Mouse (Mus musculus) hindbrain, embryonic 14.5 days (tissue): ENCODE measurements at regions not wholly inside any gene's neighbourhood (a gene's known extent, or its start where the extent isn't known, plus 50 kb on each side); places are given as distances from the start of the nearest gene placed in this dataset.
A peak's percentile ranks its signal among the peaks of the same experiment; 100 is the strongest.

Experiments used
- ATAC-seq: fragments of 200-750 bp; cut with Nextera tagmentation; 2 replicates; pipeline ENCODE4 v1.8.0; 2017; ENCODE audit warnings: moderate number of reproducible peaks, mild to moderate bottlenecking, moderate TSS enrichment, moderate library complexity; ENCODE audit not compliant: low FRiP score
- DNase-seq: peaks from one replicate; pipeline ENCODE4 v3.0.0-alpha.2; 2015; ENCODE audit warnings: low spot score
- H3K27ac ChIP-seq: fragments of 300-500 bp; sonication (generic); 2 replicates; pipeline ENCODE4 v1.5.1; 2014; ENCODE audit warnings: mild to moderate bottlenecking, moderate library complexity
- H3K27me3 ChIP-seq: fragments of 300-500 bp; sonication (generic); 2 replicates; pipeline ENCODE4 v1.6.1; 2014; ENCODE audit warnings: mild to moderate bottlenecking, low read length, mixed read lengths; ENCODE audit not compliant: control insufficient read depth, insufficient read depth
- H3K36me3 ChIP-seq: fragments of 300-500 bp; sonication (generic); replicated peaks from 2 replicates; pipeline ENCODE4 v1.6.1; 2014; ENCODE audit not compliant: control insufficient read depth, insufficient read depth
- H3K4me1 ChIP-seq: fragments of 300-500 bp; sonication (generic); replicated peaks from 2 replicates; pipeline ENCODE4 v1.6.1; 2014; ENCODE audit warnings: antibody characterized with exemption, low read length, mixed read lengths; ENCODE audit not compliant: control insufficient read depth, insufficient read depth
- H3K4me2 ChIP-seq: fragments of 300-500 bp; sonication (generic); replicated peaks from 2 replicates; pipeline ENCODE4 v1.6.1; 2014; ENCODE audit warnings: mild to moderate bottlenecking, moderate library complexity
- H3K4me3 ChIP-seq: fragments of 300-500 bp; sonication (generic); replicated peaks from 2 replicates; pipeline ENCODE4 v1.5.1; 2014; ENCODE audit warnings: mild to moderate bottlenecking, low read length
- H3K9ac ChIP-seq: fragments of 300-500 bp; sonication (generic); 2 replicates; pipeline ENCODE4 v1.6.1; 2014
- H3K9me3 ChIP-seq: fragments of 300-500 bp; sonication (generic); 2 replicates; pipeline ENCODE4 v1.6.1; 2016; ENCODE audit warnings: low read length; ENCODE audit not compliant: control insufficient read depth
- WGBS: fragments of 180-500 bp; shearing (Covaris S2); extraction: QIAGEN DNeasy Blood & Tissue Kit; methylation state at CpG from one replicate; pipeline ENCODE4 v1.1.7; 2014; 5-methylcytosine and 5-hydroxymethylcytosine counted together

DNA sequence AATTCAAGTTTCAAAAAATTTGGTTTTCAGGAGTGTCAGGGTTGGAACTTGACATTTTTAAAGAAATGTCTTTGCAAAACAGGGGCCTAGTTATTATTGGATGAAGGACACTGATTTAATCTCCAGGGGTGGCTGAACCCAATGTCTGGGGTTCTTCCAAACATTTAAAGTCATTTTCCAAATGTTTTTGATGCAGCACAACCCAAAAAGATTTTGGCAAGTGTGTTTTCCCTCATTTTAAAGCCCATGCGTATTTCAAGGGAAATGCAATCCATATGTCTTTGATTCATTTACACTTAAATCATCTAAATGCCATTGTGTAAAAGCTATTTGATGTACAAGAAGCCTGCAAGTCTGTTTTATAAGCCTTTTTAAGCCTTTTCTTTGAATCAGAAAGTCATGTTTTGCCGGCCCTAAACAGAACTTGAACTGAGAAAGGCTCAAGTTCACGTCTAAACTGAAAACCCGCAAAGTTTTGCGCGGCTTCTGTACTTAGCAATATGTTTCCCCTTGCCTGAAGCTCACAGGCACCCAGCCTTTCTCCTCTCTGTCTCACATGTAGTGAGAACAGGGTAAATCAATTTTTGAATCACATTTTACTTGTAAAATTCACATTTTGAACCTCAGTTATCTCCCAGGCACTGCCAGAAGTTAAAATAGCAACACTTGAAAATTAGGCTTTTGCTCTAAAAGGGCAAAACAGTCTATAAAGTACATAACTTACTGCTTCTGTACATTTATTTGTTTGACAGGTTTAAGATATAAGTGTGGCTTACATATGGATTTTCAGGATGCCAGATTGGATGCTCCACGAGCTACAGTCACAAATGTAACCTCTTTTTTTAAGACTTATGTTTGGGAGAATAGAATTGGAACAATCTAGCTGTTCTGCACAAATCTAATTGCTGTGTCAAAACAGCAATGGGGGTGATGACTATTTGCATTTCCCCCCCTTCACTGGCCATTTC is 370.9 kb upstream of the Mef2c start:
- WGBS: 91% methylated on average over 7 of the region's 7 CpGs
- Histone ChIP-seq H3K27ac (no peak overlapping the region), H3K9ac (no peak overlapping the region), H3K4me1 (no peaks in the 10 kb centered on the region; the same call in 1 of the 2 replicates), H3K4me3 (no peak overlapping the region), H3K27me3 (no peaks in the 10 kb centered on the region), H3K36me3 (no peaks in the 10 kb centered on the region), H3K9me3 (no peaks in the 10 kb centered on the region), H3K4me2 (no peak overlapping the region)
- DNase-seq (no peak), ATAC-seq (no peak)

DNA sequence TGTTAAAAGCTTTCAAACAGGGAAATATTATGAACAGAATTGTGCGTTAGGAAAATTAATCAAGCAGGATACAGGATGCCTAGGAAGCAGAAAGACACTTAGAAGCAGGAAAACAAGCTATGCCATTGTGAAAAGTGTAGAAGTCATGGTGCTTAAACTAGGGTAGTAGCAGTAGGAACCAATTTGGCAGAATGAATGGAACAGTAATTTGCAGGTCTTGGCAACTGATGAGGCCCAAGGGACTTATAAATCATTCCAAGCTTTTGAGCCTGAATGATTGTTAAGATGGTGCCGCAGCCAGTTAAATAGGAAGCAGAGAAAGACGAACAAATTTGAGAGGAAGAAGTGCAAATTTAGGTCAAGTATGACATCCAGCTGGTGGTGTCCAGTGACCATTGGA is 360.5 kb upstream of the Mef2c start:
- no peak overlapping the region for H3K4me2 ChIP-seq
- no peaks in the 10 kb centered on the region for H3K4me1 ChIP-seq
- ATAC-seq: no peak
- H3K4me3 ChIP-seq: no peak overlapping the region
- no peak overlapping the region for H3K27ac ChIP-seq
- H3K36me3 ChIP-seq: no peaks in the 10 kb centered on the region
- H3K9me3 ChIP-seq: no peaks in the 10 kb centered on the region
- no peaks in the 10 kb centered on the region for H3K27me3 ChIP-seq
- 47% methylated on average over 3 of the region's 3 CpGs for WGBS
- DNase-seq: peak; percentile 40
- no peak overlapping the region for H3K9ac ChIP-seq

DNA sequence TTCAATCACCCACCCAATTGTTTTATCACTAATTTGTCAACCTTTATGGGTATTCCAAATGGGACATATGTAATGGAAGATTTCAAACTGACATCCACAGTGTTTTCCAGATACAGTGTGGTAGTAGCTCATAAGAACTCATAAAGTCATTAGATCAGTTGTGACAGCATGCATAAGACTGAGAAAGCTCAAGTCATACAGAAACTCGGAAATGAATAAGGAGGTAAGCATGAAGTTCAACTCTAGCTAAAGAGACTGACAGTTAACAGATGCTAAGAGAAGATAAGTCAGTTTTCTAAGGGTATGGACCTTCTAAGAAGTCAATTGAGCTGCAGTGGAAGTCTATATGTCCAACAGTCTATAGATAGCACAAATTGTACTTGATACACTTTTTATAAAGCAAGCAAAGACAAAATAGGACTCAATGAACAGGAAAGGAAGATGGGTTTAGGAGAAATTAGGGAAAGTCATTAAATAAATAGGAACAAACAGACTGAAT is 349.2 kb upstream of the Mef2c start:
- no peak for ATAC-seq
- H3K27me3 ChIP-seq: no peaks in the 10 kb centered on the region
- H3K27ac ChIP-seq: no peak overlapping the region
- H3K36me3 ChIP-seq: no peaks in the 10 kb centered on the region
- H3K4me3 ChIP-seq: no peak overlapping the region
- H3K9me3 ChIP-seq: no peaks in the 10 kb centered on the region
- no peaks in the 10 kb centered on the region for H3K4me1 ChIP-seq
- WGBS: 83% methylated on average over 1 of the region's 1 CpGs
- no peak overlapping the region for H3K9ac ChIP-seq
- no peak for DNase-seq
- H3K4me2 ChIP-seq: no peak overlapping the region

DNA sequence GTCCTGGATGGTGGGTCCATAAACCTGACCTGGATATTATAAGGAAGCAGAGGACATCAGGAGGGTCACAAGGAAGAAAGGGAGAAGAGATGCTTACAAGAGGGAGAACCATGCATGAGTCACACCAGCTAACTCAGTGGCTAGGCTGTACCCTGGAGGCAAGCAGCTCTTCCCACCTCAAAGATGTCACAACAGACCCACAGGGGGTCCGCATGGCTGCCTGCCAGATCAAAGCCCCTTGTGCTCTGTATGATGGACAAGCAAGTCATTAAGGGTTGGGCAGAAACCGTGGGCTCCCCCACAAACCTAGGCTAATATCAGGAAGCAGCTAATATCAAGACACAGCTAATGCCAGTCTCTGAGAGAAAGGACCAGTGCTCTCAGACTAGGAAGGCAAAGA is 343.9 kb upstream of the Mef2c start:
- H3K4me1 ChIP-seq: no peaks in the 10 kb centered on the region
- ATAC-seq: no peak
- H3K9me3 ChIP-seq: no peaks in the 10 kb centered on the region
- no peak overlapping the region for H3K9ac ChIP-seq
- DNase-seq: no peak
- no peak overlapping the region for H3K27ac ChIP-seq
- no peak overlapping the region for H3K4me3 ChIP-seq
- H3K36me3 ChIP-seq: no peaks in the 10 kb centered on the region
- WGBS: 49% methylated on average over 2 of the region's 2 CpGs
- no peak overlapping the region for H3K4me2 ChIP-seq
- H3K27me3 ChIP-seq: no peaks in the 10 kb centered on the region

DNA sequence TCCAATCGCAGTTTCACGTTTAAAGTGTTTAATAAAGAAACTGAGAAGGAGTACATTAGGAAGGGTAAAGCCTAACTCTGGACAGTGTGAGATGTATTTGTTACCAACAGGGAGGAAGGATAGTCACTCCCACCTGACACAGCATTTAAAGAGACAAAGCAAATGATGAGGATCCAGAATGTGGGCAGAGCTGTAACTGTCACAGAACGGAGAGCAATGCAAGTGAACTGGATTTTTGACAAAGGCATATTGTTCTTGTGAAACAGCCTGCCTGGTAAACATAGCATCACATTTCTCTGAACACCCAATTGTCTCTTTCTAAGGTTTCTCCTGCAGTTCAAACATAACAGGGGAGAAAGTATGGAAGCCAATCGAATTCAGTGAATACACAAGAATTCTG is 341.1 kb upstream of the Mef2c start:
- DNase-seq (no peak), ATAC-seq (no peak)
- Histone ChIP-seq H3K27me3 (no peaks in the 10 kb centered on the region), H3K4me1 (no peaks in the 10 kb centered on the region), H3K36me3 (no peaks in the 10 kb centered on the region), H3K4me2 (no peak overlapping the region), H3K4me3 (no peak overlapping the region), H3K9me3 (no peaks in the 10 kb centered on the region), H3K9ac (no peak overlapping the region), H3K27ac (no peak overlapping the region)
- 79% methylated on average over 4 of the region's 4 CpGs for WGBS

DNA sequence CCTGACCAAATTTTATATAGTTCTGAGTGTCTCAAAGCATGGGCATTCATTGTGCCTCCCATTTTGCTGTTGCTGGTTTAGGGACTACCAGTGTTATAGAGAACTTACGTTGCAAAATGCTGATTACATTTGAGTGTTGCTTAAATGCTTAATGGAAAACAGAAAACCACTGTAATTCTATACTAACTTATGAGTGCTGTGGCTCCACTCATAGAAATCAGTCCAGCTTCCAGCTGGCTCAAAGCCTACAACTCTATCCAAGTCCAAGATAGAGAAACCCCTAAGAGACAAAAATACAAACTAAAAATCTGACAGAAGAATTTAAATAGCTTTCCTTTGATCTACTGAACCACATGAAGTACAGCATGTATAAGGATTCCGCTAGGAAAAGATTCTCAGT is 328.7 kb upstream of the Mef2c start:
- H3K27me3 ChIP-seq: no peaks in the 10 kb centered on the region
- H3K4me2 ChIP-seq: no peak overlapping the region
- H3K9ac ChIP-seq: no peak overlapping the region
- ATAC-seq (no peak), DNase-seq (no peak)
- 84% methylated on average over 2 of the region's 2 CpGs for WGBS
- no peak overlapping the region for H3K27ac ChIP-seq
- H3K9me3 ChIP-seq: no peaks in the 10 kb centered on the region
- no peaks in the 10 kb centered on the region for H3K36me3 ChIP-seq
- H3K4me3 ChIP-seq: no peak overlapping the region
- H3K4me1 ChIP-seq: no peaks in the 10 kb centered on the region

DNA sequence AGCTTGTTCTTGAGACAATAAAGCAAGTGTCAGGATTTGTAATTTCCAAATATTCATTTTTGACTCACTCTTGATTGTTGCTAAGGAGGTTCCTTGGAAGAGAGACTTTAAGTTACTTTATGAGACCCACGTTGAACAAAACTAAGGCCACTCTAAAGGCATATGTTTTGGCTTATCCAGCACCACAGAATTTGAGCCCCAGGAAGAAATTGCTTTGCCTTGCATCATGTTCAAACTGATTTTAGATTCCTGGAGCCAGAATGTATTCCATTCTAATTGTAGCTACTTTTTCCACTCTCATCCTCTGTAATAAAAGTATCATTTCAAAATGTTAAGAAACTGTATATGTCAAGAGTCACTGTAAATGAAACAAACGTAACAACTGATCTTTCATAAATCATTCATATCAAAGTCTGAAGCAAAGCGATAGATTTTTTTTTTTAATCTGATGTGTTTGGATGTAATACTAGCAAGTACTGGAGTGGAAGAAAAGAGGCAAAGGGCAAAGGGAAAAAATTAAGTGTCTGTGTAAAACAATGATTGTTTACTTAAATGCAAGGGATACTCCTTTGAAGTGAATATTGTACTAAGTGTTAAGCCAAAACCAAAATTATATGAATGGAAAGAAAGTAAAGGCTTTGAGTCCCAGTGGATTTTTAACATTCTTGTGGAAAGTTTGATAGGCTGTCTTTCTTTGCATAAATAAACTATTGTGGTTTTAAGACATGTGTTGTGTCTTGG is 301.7 kb upstream of the Mef2c start:
- no peak overlapping the region for H3K4me2 ChIP-seq
- ATAC-seq: no peak
- H3K4me1 ChIP-seq: no peaks in the 10 kb centered on the region
- H3K9ac ChIP-seq: no peak overlapping the region
- H3K36me3 ChIP-seq: no peaks in the 10 kb centered on the region
- WGBS: 84% methylated on average over 3 of the region's 3 CpGs
- no peak for DNase-seq
- no peak overlapping the region for H3K27ac ChIP-seq
- H3K4me3 ChIP-seq: no peak overlapping the region
- H3K9me3 ChIP-seq: 0 out of 2 replicates have a peak, but pooled peaks cover 5% of the 10 kb centered on the region
- H3K27me3 ChIP-seq: no peaks in the 10 kb centered on the region

DNA sequence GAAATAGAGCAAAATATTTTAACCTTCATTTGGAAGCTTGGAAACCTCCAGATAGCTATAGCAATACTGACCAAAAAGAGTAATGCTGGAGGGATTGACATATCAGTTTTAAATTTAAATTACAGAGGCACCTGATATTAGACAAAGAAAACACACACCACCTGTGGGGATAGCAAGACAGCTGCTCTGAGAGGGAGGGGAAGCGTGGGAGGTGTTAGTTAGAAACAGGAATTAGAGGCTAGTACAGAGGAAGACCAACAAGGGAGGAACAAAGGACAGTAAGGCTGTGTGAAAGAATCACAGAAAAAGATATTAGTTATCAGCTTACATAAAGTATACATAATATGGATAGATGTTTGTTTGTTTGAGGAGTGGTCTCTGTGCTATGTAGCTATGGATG is 297.2 kb upstream of the Mef2c start:
- Histone ChIP-seq H3K27me3 (no peaks in the 10 kb centered on the region), H3K9ac (no peak overlapping the region), H3K4me1 (no peaks in the 10 kb centered on the region), H3K27ac (no peak overlapping the region), H3K4me2 (no peak overlapping the region), H3K36me3 (no peaks in the 10 kb centered on the region), H3K9me3 (0 out of 2 replicates have a peak, but pooled peaks cover 5% of the 10 kb centered on the region), H3K4me3 (no peak overlapping the region)
- 88% methylated on average over 1 of the region's 1 CpGs for WGBS
- no peak for ATAC-seq
- no peak for DNase-seq

DNA sequence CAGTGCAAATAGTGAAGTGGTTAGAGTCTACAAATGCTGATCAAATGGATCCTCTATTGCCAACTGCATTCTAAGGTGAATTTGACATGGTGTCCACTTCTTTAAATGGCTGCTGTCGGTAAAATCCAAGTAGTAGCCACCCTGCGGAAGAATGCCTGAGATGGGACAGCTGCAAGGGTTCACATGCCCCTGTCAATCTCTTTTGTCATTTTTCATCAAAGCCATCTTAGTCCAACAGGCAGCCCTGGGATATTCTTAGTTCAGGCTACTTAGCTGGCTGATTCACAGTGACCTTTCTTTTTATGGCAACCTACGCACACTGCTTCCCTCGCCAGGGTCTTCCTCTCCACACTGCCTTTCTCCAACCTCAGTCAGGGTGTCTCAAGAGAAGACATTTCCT is 296.3 kb upstream of the Mef2c start:
- H3K4me3 ChIP-seq: no peak overlapping the region
- H3K27me3 ChIP-seq: no peaks in the 10 kb centered on the region
- H3K4me1 ChIP-seq: no peaks in the 10 kb centered on the region
- WGBS: 79% methylated on average over 4 of the region's 4 CpGs
- no peak for DNase-seq
- no peaks in the 10 kb centered on the region for H3K36me3 ChIP-seq
- no peak overlapping the region for H3K4me2 ChIP-seq
- no peak overlapping the region for H3K9ac ChIP-seq
- ATAC-seq: no peak
- H3K9me3 ChIP-seq: 0 out of 2 replicates have a peak, but pooled peaks cover 5% of the 10 kb centered on the region
- no peak overlapping the region for H3K27ac ChIP-seq
